Mouse (Mus musculus) megakaryocyte, embryonic 14.5 days (primary cell): ENCODE measurements around the gene Ung. TPM values are rescaled to one million over a fixed set of nuclear protein-coding genes. Genes with fewer than 3 reads are reported as not detected.

Source experiments
- H3K27me3 ChIP-seq: replicated peaks from 2 replicates; pipeline ENCODE3; 2012; ENCODE audit warnings: inconsistent platforms
- H3K36me3 ChIP-seq: replicated peaks from 2 replicates; pipeline ENCODE3; 2012; ENCODE audit warnings: low read length, inconsistent platforms, mixed read lengths
- H3K4me1 ChIP-seq: 2 replicates; pipeline ENCODE4 v1.6.1; 2012; ENCODE audit warnings: inconsistent platforms
- H3K4me3 ChIP-seq: replicated peaks from 2 replicates; pipeline ENCODE3; 2012; ENCODE audit warnings: moderate library complexity, mild to moderate bottlenecking, inconsistent platforms
- H3K9me3 ChIP-seq: 2 replicates; pipeline ENCODE4 v1.6.1; 2012; ENCODE audit warnings: inconsistent platforms
- FLI1 ChIP-seq: IDR thresholded peaks from 2 replicates; pipeline ENCODE4 v1.6.1; 2012; ENCODE audit warnings: low read length, inconsistent platforms, mixed read lengths
- GATA1 ChIP-seq: IDR thresholded peaks from 3 replicates; pipeline ENCODE4 v1.6.1; 2012; ENCODE audit warnings: mixed read lengths, low read length, inconsistent platforms, borderline replicate concordance
- polyA plus RNA-seq: library from polyadenylated mRNA; stranded (reverse); fragments of >175 nt; gene quantifications from 2 replicates; pipeline ENCODE4 v1.2.3, GENCODE M21; 2012; ENCODE audit warnings: low replicate concordance; ENCODE audit not compliant: insufficient read depth

The Ung gene
- polyA plus RNA-seq, 1 experiment, result 10.8 TPM

GRCm38 (mm10) chr5:114163117-114163696 is 33.0 kb downstream of the Ung start:
- peaks cover 1% of the 10 kb centered on the region; the same call in 1 of the 2 replicates for H3K9me3 ChIP-seq
- TF ChIP-seq GATA1, result no peak
- no peak for TF ChIP-seq FLI1
- peaks cover 8% of the 10 kb centered on the region for H3K4me1 ChIP-seq
- H3K4me3 ChIP-seq, result no peak overlapping the region
- peaks cover 24% of the 10 kb centered on the region for H3K27me3 ChIP-seq
- H3K36me3 ChIP-seq, result no peaks in the 10 kb centered on the region

GRCm38 (mm10) chr5:114170345-114170744 is 40.2 kb downstream of the Ung start:
- H3K36me3 ChIP-seq, result no peaks in the 10 kb centered on the region
- TF ChIP-seq FLI1 (no peak), GATA1 (no peak)
- peaks cover 14% of the 10 kb centered on the region for H3K9me3 ChIP-seq
- H3K27me3 ChIP-seq, result peaks cover 26% of the 10 kb centered on the region
- H3K4me3 ChIP-seq, result no peak overlapping the region
- H3K4me1 ChIP-seq, result peaks cover 16% of the 10 kb centered on the region

GRCm38 (mm10) chr5:114172936-114173335 is 42.8 kb downstream of the Ung start:
- Histone ChIP-seq H3K4me1 (peaks cover 30% of the 10 kb centered on the region), H3K9me3 (peaks cover 14% of the 10 kb centered on the region), H3K4me3 (no peak overlapping the region), H3K27me3 (peaks cover 12% of the 10 kb centered on the region), H3K36me3 (no peaks in the 10 kb centered on the region)
- no peak for TF ChIP-seq GATA1
- no peak for TF ChIP-seq FLI1

DNA sequence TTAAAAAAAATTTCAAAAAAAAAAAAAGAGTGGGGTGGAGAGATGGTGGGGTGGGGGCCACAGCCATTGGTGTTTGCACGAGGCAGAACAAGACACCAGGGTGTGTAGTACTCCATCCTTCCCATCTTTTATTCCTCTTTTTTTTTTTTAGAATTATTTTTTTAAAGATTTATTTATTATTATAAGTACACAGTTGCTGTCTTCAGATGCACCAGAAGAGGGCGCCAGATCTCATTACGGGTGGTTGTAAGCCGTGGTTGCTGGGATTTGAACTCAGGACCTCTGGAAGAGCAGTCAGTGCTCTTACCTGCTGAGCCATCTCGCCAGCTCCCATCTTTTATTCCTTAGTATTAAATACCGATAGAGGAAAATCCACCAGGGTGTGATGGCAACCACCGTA is 43.3 kb downstream of the Ung start:
- Histone ChIP-seq H3K27me3 (peaks cover 12% of the 10 kb centered on the region), H3K4me3 (no peak overlapping the region), H3K36me3 (no peaks in the 10 kb centered on the region), H3K9me3 (peaks cover 13% of the 10 kb centered on the region), H3K4me1 (peaks cover 30% of the 10 kb centered on the region)
- no peak for TF ChIP-seq FLI1

DNA sequence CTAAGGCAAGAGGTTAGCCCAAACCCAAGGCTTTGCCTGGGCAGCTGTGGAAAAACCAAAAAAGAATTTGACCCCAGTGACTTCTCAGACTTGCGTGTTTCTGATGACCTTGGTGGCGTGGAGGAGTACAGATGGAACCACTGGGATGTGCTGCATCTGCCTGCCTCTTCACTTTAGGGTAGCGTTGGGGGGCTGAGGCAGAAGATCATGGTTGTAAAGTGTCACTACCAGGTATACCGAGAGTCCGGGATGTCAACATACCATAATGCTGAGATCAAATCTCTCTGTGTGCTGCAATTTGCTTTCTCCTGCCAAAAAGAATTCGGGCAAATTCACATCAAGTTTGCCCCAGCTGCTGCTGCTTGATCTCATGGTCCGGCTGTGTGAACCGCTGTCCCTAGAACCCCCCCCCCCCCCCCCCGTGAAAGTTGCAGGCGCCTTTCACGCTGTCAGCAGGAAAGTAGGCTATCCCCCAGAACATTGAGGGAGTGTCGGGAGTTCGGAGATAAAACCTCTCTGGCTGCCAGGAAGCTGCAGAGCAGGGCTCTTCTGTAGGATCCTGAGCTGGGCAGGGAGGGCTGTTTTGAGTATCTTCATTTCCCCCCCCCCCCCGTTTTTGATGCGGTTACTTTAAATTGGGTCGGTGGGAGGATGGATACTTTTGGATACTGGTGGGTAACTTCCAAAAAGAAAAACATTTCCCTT is 43.8 kb downstream of the Ung start:
- H3K27me3 ChIP-seq, result peaks cover 12% of the 10 kb centered on the region
- peaks cover 30% of the 10 kb centered on the region for H3K4me1 ChIP-seq
- no peak for TF ChIP-seq GATA1
- no peak for TF ChIP-seq FLI1
- peak overlapping the region; percentile 81 for H3K4me3 ChIP-seq
- H3K36me3 ChIP-seq, result no peaks in the 10 kb centered on the region
- H3K9me3 ChIP-seq, result peaks cover 12% of the 10 kb centered on the region

- H3K36me3 ChIP-seq, result no peaks in the 10 kb centered on the region
- peaks cover 9% of the 10 kb centered on the region for H3K9me3 ChIP-seq
- TF ChIP-seq FLI1, result no peak
- no peak for TF ChIP-seq GATA1
- peak overlapping the region; percentile 81 for H3K4me3 ChIP-seq
- H3K4me1 ChIP-seq, result peaks cover 30% of the 10 kb centered on the region
- H3K27me3 ChIP-seq, result peaks cover 12% of the 10 kb centered on the region
Observed at GRCm38 (mm10) chr5:114174639-114175038, 44.5 kb downstream of the Ung start.

DNA sequence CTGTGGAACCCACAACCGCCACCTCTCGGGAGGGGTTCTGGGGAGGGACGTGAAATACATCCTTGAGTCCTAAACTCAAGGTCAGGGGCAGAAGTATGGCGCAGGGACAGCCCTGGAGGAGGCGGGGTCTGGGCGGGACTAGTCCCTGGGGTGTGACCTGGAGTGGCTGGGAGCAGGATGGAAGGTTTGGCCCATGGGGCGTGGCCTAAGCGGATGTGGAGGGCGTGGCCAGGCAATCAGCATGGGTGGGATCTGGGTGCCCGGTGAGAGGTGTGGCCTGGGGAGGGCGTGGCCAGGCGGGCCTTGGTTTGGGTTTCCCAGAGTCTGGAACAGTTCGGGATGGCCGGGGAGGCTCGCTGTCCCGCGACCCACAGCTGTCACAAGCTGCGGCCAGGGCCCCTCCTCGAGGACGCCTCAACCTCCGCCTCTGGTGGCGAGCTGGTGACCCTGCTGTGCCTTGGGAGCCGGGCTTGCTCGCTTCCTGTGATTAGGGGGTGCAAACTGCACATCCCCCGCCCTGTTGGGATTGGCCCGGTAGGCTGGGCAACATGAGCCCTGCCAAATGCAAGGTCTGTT is 45.5 kb downstream of the Ung start:
- Histone ChIP-seq H3K4me3 (peak overlapping the region; percentile 96), H3K27me3 (peaks cover 14% of the 10 kb centered on the region), H3K36me3 (no peaks in the 10 kb centered on the region), H3K9me3 (peaks cover 5% of the 10 kb centered on the region), H3K4me1 (peaks cover 30% of the 10 kb centered on the region)
- TF ChIP-seq GATA1 (no peak), FLI1 (no peak)

DNA sequence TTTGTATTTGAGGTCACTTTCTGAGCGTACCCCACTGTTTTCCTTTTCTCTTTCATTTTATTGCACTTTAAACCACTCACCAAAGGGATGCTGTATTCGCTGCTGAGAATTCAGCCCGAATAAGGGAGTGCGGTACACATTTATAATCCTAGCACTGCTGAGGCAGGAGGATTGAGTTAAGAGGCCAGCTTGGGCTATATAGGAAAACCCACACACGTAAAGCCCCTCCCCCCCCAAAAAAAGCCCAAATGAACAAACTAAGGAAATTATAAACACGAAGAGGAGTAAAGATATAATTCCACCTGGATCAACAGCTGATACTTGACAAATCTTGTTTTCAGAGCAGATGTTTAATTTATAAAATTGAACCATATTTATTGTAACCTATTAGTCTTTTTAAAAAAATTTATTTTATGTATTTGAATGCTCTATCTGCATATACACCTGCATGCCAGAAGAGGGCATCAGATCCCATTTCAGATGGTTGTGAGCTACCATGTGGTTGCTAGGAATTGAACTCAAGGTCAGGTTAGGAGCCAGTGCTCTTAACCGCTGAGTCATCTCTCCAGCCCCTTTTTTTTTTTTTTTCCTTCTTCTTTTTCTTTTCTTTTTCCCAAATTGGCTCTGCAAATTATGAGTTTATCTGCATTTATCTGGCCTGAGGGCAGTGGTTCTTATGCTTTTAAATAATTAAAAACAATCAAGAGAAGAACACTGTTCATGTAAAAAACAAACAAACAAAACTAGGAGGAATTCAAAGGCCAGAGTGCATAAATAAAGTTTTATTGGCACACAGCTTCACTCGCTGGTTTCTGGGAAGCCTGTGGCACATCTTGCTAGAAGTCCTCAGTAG is 46.6 kb downstream of the Ung start:
- peak overlapping the region; percentile 96 for H3K4me3 ChIP-seq
- H3K9me3 ChIP-seq, result peaks cover 5% of the 10 kb centered on the region
- H3K36me3 ChIP-seq, result no peaks in the 10 kb centered on the region
- peaks cover 41% of the 10 kb centered on the region for H3K4me1 ChIP-seq
- H3K27me3 ChIP-seq, result peaks cover 7% of the 10 kb centered on the region
- TF ChIP-seq GATA1, result no peak

GRCm38 (mm10) chr5:114177966-114178719 is 48.0 kb downstream of the Ung start:
- TF ChIP-seq GATA1 (no peak), FLI1 (no peak)
- Histone ChIP-seq H3K27me3 (peaks cover 7% of the 10 kb centered on the region), H3K36me3 (no peaks in the 10 kb centered on the region), H3K4me1 (peaks cover 43% of the 10 kb centered on the region), H3K4me3 (no peak overlapping the region), H3K9me3 (peaks cover 5% of the 10 kb centered on the region)
